Mouse (Mus musculus) testis, postnatal 14 days (tissue): ENCODE results near the gene Fam173a.

Experiments
- DNase-seq: peaks from one replicate; pipeline ENCODE4 v3.0.0; 2021; ENCODE audit warnings: low spot score

Gene Fam173a

GRCm38 (mm10) chr17:25796951-25797369, 4.3 kb upstream of the Fam173a start, which contains the start of gene Metrn:
Metrn (minus strand) TSS chr17:25797136.
- DNase-seq, result peak; percentile 89

GRCm38 (mm10) chr17:25796211-25796771, 3.6 kb upstream of the Fam173a start:
- no peak for DNase-seq

- no peak for DNase-seq
These were observed 3.0 kb upstream of the Fam173a start, which contains the start of gene AC134908.4 for GRCm38 (mm10) chr17:25795609-25796092. AC134908.4 (minus strand) TSS chr17:25795659.

- no peak for DNase-seq
These were observed 2.3 kb upstream of the Fam173a start for GRCm38 (mm10) chr17:25794998-25795397.

- DNase-seq, result no peak
These were observed 1.5 kb upstream of the Fam173a start for GRCm38 (mm10) chr17:25794197-25794596.

GRCm38 (mm10) chr17:25791843-25792527, 716 bp downstream of the Fam173a start:
- DNase-seq, result peak; percentile 82

GRCm38 (mm10) chr17:25791320-25791842, 1.3 kb downstream of the Fam173a start:
- DNase-seq, result no peak

- no peak for DNase-seq
These were observed 5.8 kb downstream of the Fam173a start for GRCm38 (mm10) chr17:25786781-25787504.

DNA sequence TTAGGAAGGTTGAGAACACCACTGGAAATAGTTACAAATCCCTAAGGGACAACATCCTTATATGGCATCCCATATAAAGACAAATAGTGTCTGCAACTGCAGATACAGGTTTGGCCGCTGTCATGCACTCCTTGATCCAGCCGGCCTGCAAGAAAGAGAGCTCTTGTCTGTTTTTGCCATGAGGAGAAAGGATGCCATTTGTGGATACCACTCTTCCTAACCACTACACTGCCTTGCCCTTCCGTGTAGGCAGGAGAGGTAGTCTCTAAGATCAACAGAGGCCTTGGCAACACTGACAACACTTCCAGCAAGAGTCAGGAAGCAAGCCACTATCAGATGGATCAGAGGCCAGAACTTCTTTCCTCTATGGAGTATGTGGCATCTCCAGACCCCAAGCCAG, 6.4 kb downstream of the Fam173a start, which contains the start of gene Ccdc78:
Ccdc78 (plus strand) TSS at position 301 of the 400 bp plus-strand sequence.
- no peak for DNase-seq

- DNase-seq, result peak; percentile 89
These were observed 7.4 kb downstream of the Fam173a start, which contains the start of gene Haghl for GRCm38 (mm10) chr17:25785281-25785745. Haghl (minus strand) TSS chr17:25785673.

DNA sequence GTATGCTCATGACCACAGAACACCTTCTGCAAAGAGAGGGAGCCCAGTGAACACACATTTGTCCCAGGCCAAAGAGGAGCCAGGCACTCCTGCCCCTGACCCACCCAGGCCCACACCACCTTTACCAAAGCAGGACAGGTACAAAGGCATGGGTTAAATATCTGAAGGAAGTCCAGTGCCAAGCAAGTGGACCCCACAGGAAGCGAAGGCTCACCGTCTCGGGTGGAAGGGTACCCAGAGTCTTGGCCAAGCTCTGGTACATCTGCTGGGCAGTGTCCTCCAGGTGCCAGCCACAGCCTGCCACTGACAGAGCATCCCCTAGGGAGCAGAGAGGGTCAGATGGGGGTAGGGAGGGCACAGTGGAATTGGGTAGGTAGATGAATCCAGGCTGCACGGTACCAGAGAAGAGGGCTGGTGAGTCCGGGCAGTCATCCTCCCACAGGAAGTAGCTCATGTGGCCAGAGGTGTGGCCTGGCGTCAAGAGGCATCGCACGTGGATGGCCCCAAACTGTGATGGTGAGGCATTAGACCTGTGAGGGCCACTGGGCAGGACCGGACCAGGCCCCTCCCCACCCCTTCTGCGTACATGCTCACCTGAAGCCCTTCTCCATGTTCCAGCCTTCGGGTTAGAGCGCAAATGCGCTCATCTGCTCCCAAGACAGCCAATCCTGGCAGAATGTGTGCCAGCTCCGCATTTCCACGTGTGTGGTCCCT, 8.7 kb downstream of the Fam173a start:
- DNase-seq, result no peak

- no peak for DNase-seq
These were observed 9.6 kb downstream of the Fam173a start for GRCm38 (mm10) chr17:25783086-25783485.

DNA sequence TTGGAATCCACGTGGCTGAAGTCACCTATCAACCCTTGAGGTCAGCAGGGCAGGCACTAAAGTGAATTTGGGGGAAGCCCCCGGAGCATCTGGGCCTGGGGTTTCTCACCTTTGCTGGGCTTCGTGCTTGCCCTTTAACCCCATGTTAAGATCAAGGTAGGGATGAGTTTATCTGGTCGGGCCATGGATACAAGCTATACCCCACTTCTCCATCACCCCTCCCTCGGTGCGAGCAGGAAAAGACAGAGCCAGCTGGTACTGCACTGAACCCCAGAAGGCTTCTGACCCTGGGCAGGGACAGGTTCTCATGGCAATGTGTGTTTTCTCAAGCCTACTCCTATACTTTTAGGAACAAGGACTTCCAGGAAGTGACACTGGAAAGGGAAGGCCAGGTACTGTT, 11.4 kb downstream of the Fam173a start:
- DNase-seq, result no peak

- DNase-seq, result no peak
These were observed 14.8 kb downstream of the Fam173a start for GRCm38 (mm10) chr17:25777948-25778347.

GRCm38 (mm10) chr17:25775318-25776062, 17.2 kb downstream of the Fam173a start:
- DNase-seq, result no peak

GRCm38 (mm10) chr17:25773549-25774120, 19.1 kb downstream of the Fam173a start, which contains the start of gene Narfl:
Narfl (plus strand) TSS chr17:25773776.
- peak; percentile 94 for DNase-seq

- no peak for DNase-seq
These were observed 23.4 kb downstream of the Fam173a start for GRCm38 (mm10) chr17:25769331-25769730.

GRCm38 (mm10) chr17:25765886-25766285, 26.8 kb downstream of the Fam173a start:
- DNase-seq, result no peak

DNA sequence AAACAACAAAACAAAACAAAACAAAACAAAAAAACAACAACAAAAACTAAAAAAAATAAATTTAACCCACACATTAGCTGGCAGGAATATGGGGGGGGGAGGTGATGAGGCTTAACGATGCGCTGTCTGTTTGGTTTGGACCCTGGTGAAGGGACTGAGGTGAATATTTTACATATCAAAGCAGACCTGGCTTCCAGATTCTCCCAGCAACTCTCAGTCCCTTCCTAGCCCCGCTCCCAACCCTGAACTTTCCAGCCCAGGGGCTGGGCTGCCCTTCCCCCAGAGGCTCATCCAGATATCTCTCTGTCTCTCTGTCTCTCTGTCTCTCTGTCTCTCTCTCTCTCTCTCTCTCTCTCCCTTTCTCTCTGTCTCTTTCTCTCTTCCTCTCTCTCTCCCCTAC, 30.1 kb downstream of the Fam173a start:
- DNase-seq, result no peak

GRCm38 (mm10) chr17:25761561-25761970, 31.1 kb downstream of the Fam173a start:
- no peak for DNase-seq
